Mouse (Mus musculus) midbrain, embryonic 11.5 days (tissue): ENCODE data around the gene Gm11273. TPM values are rescaled to one million over a fixed set of nuclear protein-coding genes. Genes with fewer than 3 reads are reported as not detected.
"Not testable (repeated sequence)": the region's sequence is repeated elsewhere in the genome, so short reads cannot be mapped to it uniquely, and the experiment has no call there.

Source experiments
- ATAC-seq: fragments of 200-750 bp; cut with Nextera tagmentation; 2 replicates; pipeline ENCODE4 v1.8.0; 2017; ENCODE audit warnings: moderate TSS enrichment, moderate library complexity; ENCODE audit not compliant: low FRiP score
- DNase-seq: peaks from one replicate; pipeline ENCODE4 v3.0.0; 2015; ENCODE audit warnings: low spot score; ENCODE audit errors: missing footprints
- H3K27ac ChIP-seq: fragments of 300-500 bp; sonication (generic); 2 replicates; pipeline ENCODE4 v1.5.1; 2014; ENCODE audit warnings: low read depth, low read length
- H3K27me3 ChIP-seq: fragments of 300-500 bp; sonication (generic); 2 replicates; pipeline ENCODE4 v1.6.1; 2014; ENCODE audit warnings: mild to moderate bottlenecking, low read length, moderate library complexity, mixed read lengths; ENCODE audit not compliant: control insufficient read depth, insufficient read depth
- H3K36me3 ChIP-seq: fragments of 300-500 bp; sonication (generic); 2 replicates; pipeline ENCODE4 v1.6.1; 2014; ENCODE audit warnings: mild to moderate bottlenecking, low read length, moderate library complexity, mixed read lengths; ENCODE audit not compliant: control insufficient read depth, insufficient read depth
- H3K4me1 ChIP-seq: fragments of 300-500 bp; sonication (generic); 2 replicates; pipeline ENCODE4 v1.6.1; 2014; ENCODE audit warnings: low read length; ENCODE audit not compliant: control insufficient read depth, insufficient read depth
- H3K4me2 ChIP-seq: fragments of 300-500 bp; sonication (generic); 2 replicates; pipeline ENCODE4 v1.6.1; 2014; ENCODE audit warnings: mild to moderate bottlenecking, moderate library complexity
- H3K4me3 ChIP-seq: fragments of 300-500 bp; sonication (generic); 2 replicates; pipeline ENCODE4 v1.5.1; 2014; ENCODE audit warnings: low read depth, low read length
- H3K9ac ChIP-seq: fragments of 300-500 bp; sonication (generic); 2 replicates; pipeline ENCODE4 v1.6.1; 2014; ENCODE audit warnings: low read length
- H3K9me3 ChIP-seq: fragments of 300-500 bp; sonication (generic); 2 replicates; pipeline ENCODE4 v1.6.1; 2016; ENCODE audit warnings: low read length; ENCODE audit not compliant: control insufficient read depth
- WGBS: fragments of 180-500 bp; shearing (Covaris S2); extraction: QIAGEN DNeasy Blood & Tissue Kit; methylation state at CpG from one replicate; pipeline ENCODE4 v1.1.7; 2014; 5-methylcytosine and 5-hydroxymethylcytosine counted together
- polyA plus RNA-seq: library from polyadenylated mRNA; unstranded; fragments of >200 nt; fragmentation: Nextera tagmentation; extraction: Ambion mirVana; gene quantifications from 2 replicates; pipeline ENCODE4 v1.2.1, GENCODE M21; 2014

Gene Gm11273
- polyA plus RNA-seq, result 3.7 and 4.0 TPM in 2 replicates

DNA sequence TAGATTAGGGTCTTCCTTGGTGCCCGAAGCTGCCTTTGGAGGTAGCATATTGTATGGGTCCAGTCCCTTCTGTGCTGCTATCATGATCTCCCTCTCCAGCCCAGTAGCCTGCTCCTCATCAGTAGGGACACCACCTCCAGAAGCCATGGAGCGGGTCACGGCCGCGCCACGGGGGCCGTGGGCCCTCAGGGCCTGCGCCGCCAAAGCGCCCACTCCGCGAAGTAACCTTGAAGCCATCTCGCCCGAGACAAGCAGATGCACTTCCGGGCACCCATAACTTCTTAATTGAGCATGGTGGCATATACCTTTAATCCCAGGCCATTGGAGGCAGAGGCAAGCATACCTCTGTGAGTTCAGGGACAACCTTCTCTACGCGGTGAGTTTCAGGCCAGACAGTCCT, at the start of gene Gm11273:
Gm11273 (minus strand) TSS at position 237 of the 400 bp plus-strand sequence.
- not testable (repeated sequence) for ATAC-seq, H3K4me2 ChIP-seq, H3K36me3 ChIP-seq, H3K4me1 ChIP-seq, H3K9me3 ChIP-seq, H3K27me3 ChIP-seq, H3K4me3 ChIP-seq, H3K27ac ChIP-seq, DNase-seq, H3K9ac ChIP-seq
- 94% methylated on average over 17 of the region's 17 CpGs for WGBS

GRCm38 (mm10) chr13:21550416-21551110, 49.3 kb upstream of the Gm11273 start:
- H3K4me1 ChIP-seq, result no peaks in the 10 kb centered on the region
- 71% methylated on average over 3 of the region's 3 CpGs for WGBS
- no peak overlapping the region for H3K4me3 ChIP-seq
- no peak overlapping the region for H3K27ac ChIP-seq
- no peaks in the 10 kb centered on the region for H3K36me3 ChIP-seq
- ATAC-seq (no peak), DNase-seq (no peak)
- no peaks in the 10 kb centered on the region for H3K27me3 ChIP-seq
- H3K4me2 ChIP-seq, result no peak overlapping the region
- no peaks in the 10 kb centered on the region for H3K9me3 ChIP-seq
- no peak overlapping the region for H3K9ac ChIP-seq

GRCm38 (mm10) chr13:21549487-21549886, 48.3 kb upstream of the Gm11273 start:
- Histone ChIP-seq H3K27ac (no peak overlapping the region), H3K4me3 (no peak overlapping the region), H3K27me3 (no peaks in the 10 kb centered on the region), H3K9ac (no peak overlapping the region), H3K9me3 (no peaks in the 10 kb centered on the region), H3K4me2 (no peak overlapping the region), H3K4me1 (no peaks in the 10 kb centered on the region), H3K36me3 (no peaks in the 10 kb centered on the region)
- ATAC-seq (no peak), DNase-seq (no peak)
- WGBS, result 94% methylated on average over 3 of the region's 3 CpGs

- Histone ChIP-seq H3K9ac (no peak within 1 kb of the TSS), H3K27me3 (no peaks in the 10 kb centered on the region), H3K9me3 (no peaks in the 10 kb centered on the region), H3K4me1 (no peaks in the 10 kb centered on the region), H3K27ac (no peak within 1 kb of the TSS), H3K4me3 (no peak within 1 kb of the TSS), H3K36me3 (no peaks in the 10 kb centered on the region), H3K4me2 (no peak within 1 kb of the TSS)
- DNase-seq (no peak), ATAC-seq (no peak)
- WGBS, result 68% methylated on average over 1 of the region's 1 CpGs
Observed at GRCm38 (mm10) chr13:21542708-21543107, 41.5 kb upstream of the Gm11273 start, which contains the start of gene Olfr1366. Gene Olfr1366 (minus strand): TSS chr13:21542808.

DNA sequence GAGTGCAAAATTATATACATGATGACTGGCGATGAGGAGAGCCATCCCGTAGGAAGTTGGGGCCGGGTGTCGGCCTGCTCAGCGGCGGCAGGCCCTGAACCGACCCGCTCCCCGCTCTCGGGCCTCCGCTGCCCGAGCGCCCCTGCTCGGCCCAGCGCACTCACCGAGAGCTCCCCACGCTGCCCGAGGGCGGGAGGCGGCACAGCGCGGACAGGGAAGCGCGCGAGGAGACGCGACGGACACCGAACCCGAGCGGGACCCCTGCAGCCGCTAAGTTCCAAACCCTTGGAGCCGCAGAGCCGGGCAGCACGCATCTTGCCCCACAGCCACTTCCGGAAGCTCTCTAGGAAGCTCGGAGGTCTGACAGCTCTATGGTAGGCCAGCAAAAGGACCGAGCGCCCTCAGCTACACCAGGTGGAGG, 29.6 kb upstream of the Gm11273 start, which contains the start of gene Zkscan8:
Zkscan8 (minus strand) TSS at position 340 of the 421 bp plus-strand sequence.
- peak within 1 kb of the TSS; percentile 98 for H3K9ac ChIP-seq
- no peaks in the 10 kb centered on the region for H3K9me3 ChIP-seq
- DNase-seq, result peak; percentile 99
- H3K27ac ChIP-seq, result peak within 1 kb of the TSS; percentile 90
- peak within 1 kb of the TSS; percentile 84 for H3K4me3 ChIP-seq
- H3K4me1 ChIP-seq, result 0 out of 2 replicates have a peak, but pooled peaks cover 2% of the 10 kb centered on the region
- WGBS, result under 1% methylated on average over 39 of the region's 39 CpGs
- H3K4me2 ChIP-seq, result peak within 1 kb of the TSS; percentile 62
- peak; percentile 99 for ATAC-seq
- no peaks in the 10 kb centered on the region for H3K27me3 ChIP-seq
- H3K36me3 ChIP-seq, result peaks cover 2% of the 10 kb centered on the region; the same call in 1 of the 2 replicates

GRCm38 (mm10) chr13:21530136-21530535, 28.9 kb upstream of the Gm11273 start:
- 0 out of 2 replicates have a peak, but pooled peaks cover 2% of the 10 kb centered on the region for H3K4me1 ChIP-seq
- 55% methylated on average over 7 of the region's 7 CpGs for WGBS
- H3K27ac ChIP-seq, result no peak overlapping the region
- DNase-seq (peak; percentile 88), ATAC-seq (no peak)
- H3K9me3 ChIP-seq, result no peaks in the 10 kb centered on the region
- H3K4me2 ChIP-seq, result peak overlapping the region; percentile 62
- H3K4me3 ChIP-seq, result peak overlapping the region; percentile 84; the same call in 1 of the 2 replicates
- peaks cover 3% of the 10 kb centered on the region; the same call in 1 of the 2 replicates for H3K36me3 ChIP-seq
- no peaks in the 10 kb centered on the region for H3K27me3 ChIP-seq
- H3K9ac ChIP-seq, result peak overlapping the region; percentile 44; the same call in 1 of the 2 replicates

GRCm38 (mm10) chr13:21506221-21506649, 5.0 kb upstream of the Gm11273 start:
- Histone ChIP-seq H3K4me2 (peak overlapping the region; percentile 48), H3K27me3 (no peaks in the 10 kb centered on the region), H3K36me3 (no peaks in the 10 kb centered on the region), H3K9ac (peak overlapping the region; percentile 80), H3K4me3 (peak overlapping the region; percentile 67), H3K4me1 (peaks cover 5% of the 10 kb centered on the region; the same call in 1 of the 2 replicates), H3K9me3 (no peaks in the 10 kb centered on the region), H3K27ac (peak overlapping the region; percentile 54; the same call in 1 of the 2 replicates)
- DNase-seq (peak; percentile 98), ATAC-seq (peak; percentile 99)
- WGBS, result under 1% methylated on average over 21 of the region's 21 CpGs

DNA sequence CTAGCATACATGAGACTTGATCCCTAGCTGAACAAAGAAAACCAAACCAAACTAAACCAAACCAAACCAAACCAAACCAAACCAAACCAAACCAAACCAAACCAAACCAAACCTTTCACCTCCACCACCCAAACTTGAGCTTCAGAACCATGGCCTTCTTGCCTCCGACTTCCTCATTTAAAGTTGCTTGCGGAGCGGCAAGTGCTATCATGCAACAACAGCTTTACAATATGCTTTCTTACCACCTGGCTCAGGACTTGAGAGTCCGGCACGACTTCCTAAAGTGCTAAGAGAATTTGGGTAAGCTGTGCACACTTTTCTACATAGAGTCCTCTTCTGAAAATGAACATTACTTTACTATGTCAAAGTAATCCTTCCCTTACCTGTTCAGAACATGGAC, 1.1 kb upstream of the Gm11273 start:
- no peak for ATAC-seq
- no peaks in the 10 kb centered on the region for H3K27me3 ChIP-seq
- H3K9ac ChIP-seq, result no peak overlapping the region
- WGBS, result 89% methylated on average over 5 of the region's 5 CpGs
- H3K36me3 ChIP-seq, result no peaks in the 10 kb centered on the region
- H3K9me3 ChIP-seq, result no peaks in the 10 kb centered on the region
- H3K4me1 ChIP-seq, result peaks cover 5% of the 10 kb centered on the region; the same call in 1 of the 2 replicates
- no peak overlapping the region for H3K27ac ChIP-seq
- H3K4me2 ChIP-seq, result no peak overlapping the region
- H3K4me3 ChIP-seq, result no peak overlapping the region
- no peak for DNase-seq

DNA sequence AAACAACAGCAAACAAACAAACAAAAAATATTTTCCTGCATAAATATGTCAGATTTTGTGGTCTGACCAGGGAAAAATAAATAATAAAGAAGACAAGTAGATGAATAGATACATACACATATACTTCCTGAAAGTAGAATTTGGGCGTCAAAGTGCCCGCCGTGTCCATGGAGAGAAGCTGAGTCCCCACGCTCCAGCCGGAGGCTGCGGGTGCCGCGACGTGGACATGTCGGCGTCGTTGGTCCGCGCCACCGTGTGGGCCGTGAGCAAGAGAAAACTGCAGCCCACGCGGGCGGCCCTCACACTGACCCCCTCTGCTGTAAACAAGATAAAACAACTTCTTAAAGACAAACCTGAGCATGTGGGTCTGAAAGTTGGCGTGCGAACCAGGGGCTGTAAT, 6.1 kb downstream of the Gm11273 start, which contains the start of gene AK157302:
AK157302 (plus strand) TSS at position 144 of the 400 bp plus-strand sequence.
- H3K4me3 ChIP-seq, result no peak within 1 kb of the TSS
- H3K36me3 ChIP-seq, result no peaks in the 10 kb centered on the region
- no peak within 1 kb of the TSS for H3K27ac ChIP-seq
- no peaks in the 10 kb centered on the region for H3K27me3 ChIP-seq
- no peak within 1 kb of the TSS for H3K9ac ChIP-seq
- no peaks in the 10 kb centered on the region for H3K9me3 ChIP-seq
- no peak within 1 kb of the TSS for H3K4me2 ChIP-seq
- ATAC-seq (no peak), DNase-seq (no peak)
- WGBS, result 94% methylated on average over 21 of the region's 21 CpGs
- no peaks in the 10 kb centered on the region for H3K4me1 ChIP-seq
